Mouse (Mus musculus): ENCODE results near the gene Olfr441. TPM values are rescaled to one million over a fixed set of nuclear protein-coding genes. Genes with fewer than 3 reads are reported as not detected.
"Not testable (repeated sequence)": the region's sequence is repeated elsewhere in the genome, so short reads cannot be mapped to it uniquely, and the experiment has no call there.

Gene Olfr441
- total RNA-seq (2014; fragmentation: Nextera tagmentation) (not detected in 2 replicates), total RNA-seq (2017) (not detected in 2 replicates)

DNA sequence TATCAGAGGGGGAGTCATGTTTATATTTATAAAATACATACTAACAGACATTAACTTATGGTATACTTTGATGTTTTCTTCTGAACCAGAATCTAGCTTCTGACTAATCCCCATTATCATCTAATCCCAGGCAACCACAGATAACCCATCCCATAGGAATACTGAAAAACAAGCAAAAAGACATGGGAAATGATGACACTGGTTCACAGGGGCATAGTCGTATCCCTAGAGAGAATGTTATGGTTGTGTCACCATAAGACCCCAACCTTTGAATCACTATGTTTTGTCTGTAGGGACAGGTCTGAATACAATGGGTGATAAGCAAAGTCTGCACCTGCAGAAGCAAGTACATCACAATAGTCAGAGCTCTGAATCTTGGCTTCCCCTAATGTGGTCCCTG is at the start of gene Olfr441:
Gene Olfr441 (plus strand): TSS at position 301 of the 400 bp plus-strand sequence.
- ATAC-seq (replicated peaks; ENCODE audit: low FRiP score, low TSS enrichment, poor library complexity, severe bottlenecking) = not testable (repeated sequence)

DNA sequence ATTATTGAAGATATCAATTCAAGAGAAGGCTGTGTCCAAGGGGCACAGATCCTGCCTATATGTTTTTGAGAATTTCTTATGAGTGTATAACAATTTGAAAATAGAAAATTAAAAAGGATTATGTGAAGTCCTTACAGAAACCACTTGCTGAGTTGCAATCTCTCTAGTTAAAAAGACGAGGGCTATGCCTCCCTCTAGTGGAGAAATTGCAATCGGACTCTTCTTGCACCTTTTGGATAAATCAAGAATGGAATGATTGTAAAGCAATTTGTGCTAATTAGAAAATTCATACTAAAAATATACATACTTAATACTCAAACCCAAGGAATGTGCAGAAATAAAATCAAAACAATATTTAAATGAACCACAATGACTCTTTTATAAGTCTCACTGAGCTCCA is 27.4 kb upstream of the Olfr441 start:
- ATAC-seq (replicated peaks; ENCODE audit: low FRiP score, low TSS enrichment, poor library complexity, severe bottlenecking) = no peak

DNA sequence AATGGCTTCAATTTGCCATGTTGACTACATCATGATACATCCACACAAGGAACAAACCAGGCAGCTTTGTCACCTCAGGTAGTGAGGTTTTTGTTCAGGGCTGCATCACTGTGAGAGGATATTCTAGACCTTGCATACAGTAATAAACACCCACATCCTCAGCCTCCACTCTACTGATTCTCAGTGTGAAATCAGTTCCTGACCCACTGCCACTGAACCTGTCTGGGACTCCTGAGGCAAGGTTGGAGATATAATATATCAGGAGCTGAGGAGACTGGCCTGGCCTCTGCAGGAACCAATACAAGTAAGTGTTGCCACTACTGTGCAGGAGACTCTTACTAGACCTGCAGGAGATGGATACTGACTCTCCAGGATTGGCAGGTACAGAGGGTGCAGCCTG is 24.8 kb upstream of the Olfr441 start:
- ATAC-seq (replicated peaks; ENCODE audit: low FRiP score, low TSS enrichment, poor library complexity, severe bottlenecking) = not testable (repeated sequence)

DNA sequence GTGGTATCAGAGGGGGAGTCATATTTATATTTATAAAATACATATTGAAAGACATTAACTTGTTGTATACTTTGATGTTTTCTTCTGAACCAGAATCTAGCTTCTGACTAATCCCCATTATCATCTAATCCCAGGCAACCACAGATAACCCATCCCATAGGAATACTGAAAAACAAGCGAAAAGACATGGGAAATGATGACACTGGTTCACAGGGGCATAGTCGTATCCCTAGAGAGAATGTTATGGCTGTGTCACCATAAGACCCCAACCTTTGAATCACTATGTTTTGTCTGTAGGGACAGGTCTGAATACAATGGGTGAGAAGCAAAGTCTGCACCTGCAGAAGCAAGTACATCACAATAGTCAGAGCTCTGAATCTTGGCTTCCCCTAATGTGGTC is 40.1 kb downstream of the Olfr441 start, which contains the start of gene Olfr237-ps1:
Gene Olfr237-ps1 (plus strand): TSS at position 301 of the 400 bp plus-strand sequence.
- not testable (repeated sequence) for ATAC-seq (replicated peaks; ENCODE audit: low FRiP score, low TSS enrichment, poor library complexity, severe bottlenecking)

DNA sequence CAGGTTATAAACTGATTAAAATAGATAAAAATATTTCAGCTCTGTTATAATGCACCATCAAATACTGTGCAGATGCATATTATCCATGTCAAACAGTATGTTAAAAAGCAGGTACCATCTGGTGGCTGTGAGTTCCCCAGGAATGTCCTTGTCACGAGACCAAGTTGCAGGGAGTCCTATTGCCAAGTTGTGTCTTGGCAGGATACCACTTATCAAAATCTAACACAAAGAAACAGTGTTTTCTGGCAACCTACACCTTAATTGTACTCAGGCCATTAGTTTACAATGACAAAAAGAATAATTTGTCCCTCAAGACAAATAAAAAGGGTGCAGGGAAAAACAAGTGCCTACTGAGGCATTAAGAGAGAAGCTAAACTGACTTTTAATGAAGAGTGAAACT is 53.3 kb downstream of the Olfr441 start:
- no peak for ATAC-seq (replicated peaks; ENCODE audit: low FRiP score, low TSS enrichment, poor library complexity, severe bottlenecking)

DNA sequence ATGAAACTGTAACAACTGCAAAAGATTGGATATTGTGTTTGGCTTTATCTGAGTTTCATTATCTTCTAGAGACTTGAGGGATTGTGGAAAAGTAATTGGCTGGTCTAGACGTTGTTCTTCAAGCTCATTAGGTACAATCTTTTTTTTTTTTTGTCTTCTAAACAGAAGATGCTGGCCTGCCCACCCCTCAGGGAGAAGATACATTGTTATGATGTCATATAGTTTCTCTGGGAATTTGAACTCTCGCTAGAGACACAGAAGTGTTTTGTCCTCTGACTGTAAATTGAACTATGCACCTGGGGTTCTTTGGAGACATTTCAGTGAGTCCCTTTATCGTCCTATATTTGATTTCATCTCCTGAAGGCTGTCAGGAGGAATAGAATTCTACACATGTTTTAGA is 56.8 kb downstream of the Olfr441 start, which contains the start of gene Olfr437:
Gene Olfr437 (plus strand): TSS at position 301 of the 400 bp plus-strand sequence.
- ATAC-seq (replicated peaks; ENCODE audit: low FRiP score, low TSS enrichment, poor library complexity, severe bottlenecking) = no peak

DNA sequence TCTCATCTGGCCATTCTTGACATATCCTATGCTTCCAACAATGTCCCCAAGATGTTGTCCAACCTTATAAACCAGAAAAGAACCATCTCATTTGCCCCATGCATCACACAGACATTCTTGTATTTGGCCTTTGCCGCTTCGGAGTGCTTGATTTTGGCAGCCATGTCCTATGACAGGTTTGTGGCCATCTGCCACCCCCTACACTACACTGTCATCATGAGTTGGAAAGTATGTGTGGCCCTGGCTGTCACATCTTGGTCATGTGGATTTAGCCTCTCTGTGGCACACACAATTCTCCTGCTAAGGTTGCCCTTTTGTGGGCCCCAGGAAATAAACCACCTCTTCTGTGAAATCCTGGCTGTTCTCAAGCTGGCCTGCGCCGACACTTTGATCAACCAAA is 61.1 kb downstream of the Olfr441 start:
- no peak for ATAC-seq (replicated peaks; ENCODE audit: low FRiP score, low TSS enrichment, poor library complexity, severe bottlenecking)

Other genes starting within 250 kb of the Olfr441 start
- not detected in 2 replicates for gene Olfr448, start 215.9 kb upstream of the Olfr441 start, total RNA-seq (2014; fragmentation: Nextera tagmentation)
- gene Olfr448, start 215.9 kb upstream of the Olfr441 start, total RNA-seq (2017) = not detected in 2 replicates
- not detected in 2 replicates for gene Olfr447, start 197.5 kb upstream of the Olfr441 start, total RNA-seq (2014; fragmentation: Nextera tagmentation)
- not detected in 2 replicates for gene Olfr447, start 197.5 kb upstream of the Olfr441 start, total RNA-seq (2017)
- gene Olfr446, start 185.0 kb upstream of the Olfr441 start, total RNA-seq (2014; fragmentation: Nextera tagmentation) = not detected in 2 replicates
- not detected in 2 replicates for gene Olfr446, start 185.0 kb upstream of the Olfr441 start, total RNA-seq (2017)
- gene Olfr444, start 157.3 kb upstream of the Olfr441 start, total RNA-seq (2014; fragmentation: Nextera tagmentation) = not detected in 2 replicates
- not detected in 2 replicates for gene Olfr444, start 157.3 kb upstream of the Olfr441 start, total RNA-seq (2017)
- gene Olfr237-ps1, start 40.2 kb downstream of the Olfr441 start, total RNA-seq (2014; fragmentation: Nextera tagmentation) = not detected in 2 replicates
- gene Olfr237-ps1, start 40.2 kb downstream of the Olfr441 start, total RNA-seq (2017) = not detected in 2 replicates
- not detected in 2 replicates for gene Olfr437, start 56.9 kb downstream of the Olfr441 start, total RNA-seq (2014; fragmentation: Nextera tagmentation)
- not detected in 2 replicates for gene Olfr437, start 56.9 kb downstream of the Olfr441 start, total RNA-seq (2017)
- not detected in 2 replicates for gene Olfr13, start 65.8 kb downstream of the Olfr441 start, total RNA-seq (2014; fragmentation: Nextera tagmentation)
- not detected in 2 replicates for gene Olfr13, start 65.8 kb downstream of the Olfr441 start, total RNA-seq (2017)
- not detected in 2 replicates for gene Olfr435, start 90.8 kb downstream of the Olfr441 start, total RNA-seq (2014; fragmentation: Nextera tagmentation)
- not detected in 2 replicates for gene Olfr435, start 90.8 kb downstream of the Olfr441 start, total RNA-seq (2017)
- not detected in 2 replicates for gene Olfr434, start 106.7 kb downstream of the Olfr441 start, total RNA-seq (2014; fragmentation: Nextera tagmentation)
- not detected in 2 replicates for gene Olfr434, start 106.7 kb downstream of the Olfr441 start, total RNA-seq (2017)
- not detected in 2 replicates for gene Olfr47, start 125.2 kb downstream of the Olfr441 start, total RNA-seq (2014; fragmentation: Nextera tagmentation)
- not detected in 2 replicates for gene Olfr47, start 125.2 kb downstream of the Olfr441 start, total RNA-seq (2017)
- gene Arhgef5, start 159.2 kb downstream of the Olfr441 start, total RNA-seq (2014; fragmentation: Nextera tagmentation) = 1.9 and 2.4 TPM in 2 replicates
- 0.89 and 1.3 TPM in 2 replicates for gene Arhgef5, start 159.2 kb downstream of the Olfr441 start, total RNA-seq (2017)
- not detected in 2 replicates for gene Nobox, start 203.2 kb downstream of the Olfr441 start, total RNA-seq (2014; fragmentation: Nextera tagmentation)
- gene Nobox, start 203.2 kb downstream of the Olfr441 start, total RNA-seq (2017) = not detected in 2 replicates

All from megakaryocyte-erythroid progenitor cell, adult 5-6 weeks (primary cell).